Mouse (Mus musculus) embryonic fibroblast, embryonic 13.5 days (primary cell): ENCODE results near the gene Lrch2. TPM values are rescaled to one million over a fixed set of nuclear protein-coding genes. Genes with fewer than 3 reads are reported as not detected.

Source experiments
- H3K27ac ChIP-seq: 2 replicates; pipeline ENCODE4 v1.5.1; 2012; ENCODE audit warnings: low read length, control low read depth, inconsistent platforms; ENCODE audit not compliant: insufficient read depth
- H3K4me1 ChIP-seq: 2 replicates; pipeline ENCODE4 v1.6.1; 2011; ENCODE audit warnings: low read length; ENCODE audit not compliant: control insufficient read depth, insufficient read depth
- H3K4me3 ChIP-seq: 2 replicates; pipeline ENCODE4 v1.5.1; 2011; ENCODE audit warnings: mild to moderate bottlenecking, control low read depth, low read length; ENCODE audit not compliant: insufficient read depth
- CTCF ChIP-seq: IDR thresholded peaks from 2 replicates; pipeline ENCODE4 v1.5.1; 2011; ENCODE audit warnings: mild to moderate bottlenecking, control low read depth, low read length, moderate library complexity, borderline replicate concordance; ENCODE audit not compliant: insufficient read depth
- POLR2A ChIP-seq: IDR thresholded peaks from 2 replicates; pipeline ENCODE4 v1.6.1; 2011; ENCODE audit warnings: low read depth, mild to moderate bottlenecking, control low read depth, low read length, moderate library complexity
- polyA plus RNA-seq: library from polyadenylated mRNA; stranded (reverse); fragments of >200 nt; gene quantifications from 2 replicates; pipeline ENCODE4 v1.2.4, GENCODE M21; 2011; ENCODE audit warnings: low read depth; ENCODE audit not compliant: missing spikeins, insufficient read length

Lrch2 gene
- polyA plus RNA-seq, 1 experiment: 30.7 TPM

DNA sequence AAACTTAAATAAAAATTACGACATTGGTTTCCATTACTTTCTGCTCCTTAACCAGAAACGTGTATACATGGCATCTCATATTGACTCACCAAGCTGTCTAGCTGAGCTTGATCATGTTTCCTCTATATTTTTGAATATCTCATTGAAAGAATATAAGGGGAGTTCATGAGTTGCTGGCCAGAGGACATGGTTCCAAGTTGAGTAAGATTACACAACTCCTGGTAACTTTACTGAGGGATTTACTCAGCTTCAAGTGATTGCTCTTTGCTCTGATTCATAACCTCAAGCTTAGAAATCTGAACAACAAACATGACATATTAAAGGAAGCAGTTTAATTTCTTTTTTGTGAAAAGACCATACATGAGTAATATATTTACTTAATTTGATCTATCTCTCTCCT is 118.5 kb downstream of the Lrch2 start:
- H3K4me3 ChIP-seq: no peak overlapping the region
- no peak for TF ChIP-seq POLR2A
- TF ChIP-seq CTCF: no peak

DNA sequence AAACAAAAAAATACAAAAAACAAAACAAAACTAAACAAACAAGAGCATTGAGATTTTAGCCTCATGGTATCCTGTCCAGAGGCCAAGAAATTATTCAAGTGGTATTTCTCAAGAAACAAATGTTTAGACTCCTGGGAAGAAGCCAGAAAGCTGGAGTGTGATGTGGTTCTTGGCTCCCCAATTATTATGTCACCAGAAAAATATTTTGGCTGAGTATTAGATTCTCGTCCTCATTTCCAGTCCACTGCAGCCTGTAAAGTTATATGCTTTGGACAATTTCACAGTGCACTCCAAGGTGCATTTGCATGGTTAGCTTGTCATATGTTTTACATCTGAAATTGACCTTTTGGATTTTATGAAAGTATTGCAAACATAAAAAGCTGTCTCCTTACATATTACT is 124.1 kb downstream of the Lrch2 start:
- no peak for TF ChIP-seq CTCF
- TF ChIP-seq POLR2A: no peak
- no peaks in the 10 kb centered on the region for H3K4me1 ChIP-seq
- H3K27ac ChIP-seq: no peak overlapping the region
- no peak overlapping the region for H3K4me3 ChIP-seq

More for the DNA sequence above, 118.5 kb downstream of the Lrch2 start:
- Histone ChIP-seq H3K4me1 (no peaks in the 10 kb centered on the region), H3K27ac (peak overlapping the region; percentile 52; the same call in 1 of the 2 replicates)

DNA sequence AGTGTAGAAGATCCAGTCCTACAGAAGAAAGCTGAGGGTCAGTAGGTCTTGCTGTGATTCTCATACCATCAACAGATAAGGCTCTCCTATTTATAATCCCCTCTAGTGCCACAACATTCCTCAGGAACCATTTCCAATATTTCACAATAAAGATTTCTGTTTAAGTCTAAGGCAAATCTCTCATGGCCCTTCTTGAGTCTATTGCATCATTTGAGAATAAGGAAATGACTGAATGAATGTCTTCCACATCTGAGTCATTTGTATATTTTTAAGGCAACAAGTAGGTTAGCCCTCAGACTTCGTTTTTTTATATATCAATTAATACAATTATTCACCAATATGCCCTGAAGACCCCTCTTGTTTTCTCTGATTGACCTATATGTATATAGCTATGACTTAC is 124.8 kb downstream of the Lrch2 start, which contains the start of gene Il13ra2:
Gene Il13ra2, minus strand, starts transcription at position 64 of the 400 bp plus-strand sequence.
- H3K27ac ChIP-seq: no peak within 1 kb of the TSS
- H3K4me1 ChIP-seq: no peaks in the 10 kb centered on the region
- TF ChIP-seq CTCF (no peak), POLR2A (no peak)
- no peak within 1 kb of the TSS for H3K4me3 ChIP-seq

Other genes starting within 250 kb of the Lrch2 start
- 0.32 TPM in 1 of 2 replicates, not detected in the other for gene Il13ra2, start 124.9 kb downstream of the Lrch2 start, polyA plus RNA-seq
- gene Vmn1r239-ps, start 100.4 kb downstream of the Lrch2 start, polyA plus RNA-seq: not detected in 2 replicates
- gene Gm15128, start 211.9 kb upstream of the Lrch2 start, polyA plus RNA-seq: not detected in 2 replicates